Mouse (Mus musculus): ENCODE results near the gene Dennd5b.

- no peak for TF ChIP-seq POLR2A (IDR thresholded peaks at IDR 0.05; ENCODE audit: insufficient read depth, low read depth, low read length)
- TF ChIP-seq CTCF (IDR thresholded peaks at IDR 0.05): no peak
- no peak for TF ChIP-seq EP300 (IDR thresholded peaks at IDR 0.05; ENCODE audit: insufficient read depth, low read depth, low read length)
Measured at GRCm38 (mm10) chr6:149073854-149074253, 27.6 kb downstream of the Dennd5b start.
